Mouse (Mus musculus): ENCODE results near the gene Insl6. TPM values are rescaled to one million over a fixed set of nuclear protein-coding genes. Genes with fewer than 3 reads are reported as not detected.

The Insl6 gene
- 1.2 and 1.9 TPM in 2 replicates for polyA plus RNA-seq (2015; fragmentation: Nextera tagmentation; extraction: Ambion mirVana)

DNA sequence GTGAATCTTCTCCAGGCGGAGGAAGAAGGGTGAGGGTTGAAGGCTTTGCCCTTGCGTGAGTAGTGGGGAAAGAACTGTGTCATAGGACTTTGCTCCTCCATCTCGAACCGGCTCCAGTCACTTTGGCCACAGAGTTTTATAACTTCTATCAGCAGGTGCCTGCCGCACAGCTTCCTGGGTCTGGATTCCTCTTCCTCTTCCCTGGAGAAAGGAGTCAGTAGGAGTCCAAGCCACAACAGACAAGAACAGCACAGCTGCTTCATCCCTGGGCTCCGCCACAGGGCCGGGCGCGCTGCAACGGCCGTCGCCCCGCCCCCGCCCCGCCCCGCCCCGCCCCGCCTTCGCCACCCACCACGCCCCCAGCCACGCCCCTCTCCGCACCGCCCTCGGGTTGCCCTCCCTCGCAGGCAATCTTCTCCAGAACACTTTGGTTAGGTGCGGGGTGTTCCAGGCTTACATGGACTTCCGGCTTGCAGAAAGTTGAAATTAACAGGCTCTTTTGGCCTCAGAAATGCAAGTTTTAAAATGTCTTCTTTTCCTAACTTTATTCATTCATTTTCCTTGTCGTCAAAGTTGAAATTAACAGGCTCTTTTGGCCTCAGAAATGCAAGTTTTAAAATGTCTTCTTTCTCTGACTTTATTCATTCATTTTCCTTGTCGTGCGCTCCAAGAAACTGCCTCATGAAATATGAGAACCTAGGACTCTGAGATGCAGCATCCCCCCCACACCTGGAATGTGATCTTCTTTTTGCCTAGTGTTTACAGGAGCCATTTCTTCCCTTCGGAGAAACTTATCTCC is at the start of gene Insl6:
TSS of gene Insl6 (minus strand) at position 304 of the 799 bp plus-strand sequence.

DNA sequence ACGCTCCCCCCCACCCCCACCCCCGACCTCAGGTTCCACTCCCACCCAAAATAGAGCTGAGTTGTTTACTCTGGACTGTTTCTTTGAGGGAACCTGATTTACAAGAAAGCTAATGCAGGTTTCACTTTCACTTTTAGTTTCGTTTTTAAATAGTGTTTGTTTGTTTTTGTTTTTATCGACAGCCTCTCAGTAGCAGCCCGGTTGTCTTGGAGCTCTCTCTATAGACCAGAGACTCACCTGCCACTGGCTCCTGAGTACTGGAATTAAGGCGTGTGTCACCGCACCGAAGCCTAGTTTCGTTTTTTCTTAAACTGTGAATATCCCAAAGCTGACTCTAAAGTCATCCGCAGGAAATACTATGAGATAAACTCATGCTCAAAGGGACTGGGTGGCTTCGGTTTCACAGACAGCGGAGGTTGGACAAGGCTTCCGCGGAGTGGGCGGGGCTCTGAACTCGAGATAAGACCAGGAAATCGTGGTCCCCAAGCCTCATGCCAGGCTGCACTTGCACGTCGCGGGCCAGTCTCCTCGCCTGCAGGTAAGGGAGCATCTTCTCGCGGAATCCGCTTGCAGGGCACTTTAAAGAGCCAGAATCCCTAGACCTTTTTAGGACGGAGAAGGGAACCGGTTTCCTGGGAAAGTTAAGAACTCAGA is 41.9 kb upstream of the Insl6 start, which contains the start of the genes Plgrkt and Cd274:
TSS of gene Plgrkt (minus strand) at position 422 of the 654 bp plus-strand sequence.
TSS of gene Cd274 (plus strand) at position 487 of the 654 bp plus-strand sequence.

DNA sequence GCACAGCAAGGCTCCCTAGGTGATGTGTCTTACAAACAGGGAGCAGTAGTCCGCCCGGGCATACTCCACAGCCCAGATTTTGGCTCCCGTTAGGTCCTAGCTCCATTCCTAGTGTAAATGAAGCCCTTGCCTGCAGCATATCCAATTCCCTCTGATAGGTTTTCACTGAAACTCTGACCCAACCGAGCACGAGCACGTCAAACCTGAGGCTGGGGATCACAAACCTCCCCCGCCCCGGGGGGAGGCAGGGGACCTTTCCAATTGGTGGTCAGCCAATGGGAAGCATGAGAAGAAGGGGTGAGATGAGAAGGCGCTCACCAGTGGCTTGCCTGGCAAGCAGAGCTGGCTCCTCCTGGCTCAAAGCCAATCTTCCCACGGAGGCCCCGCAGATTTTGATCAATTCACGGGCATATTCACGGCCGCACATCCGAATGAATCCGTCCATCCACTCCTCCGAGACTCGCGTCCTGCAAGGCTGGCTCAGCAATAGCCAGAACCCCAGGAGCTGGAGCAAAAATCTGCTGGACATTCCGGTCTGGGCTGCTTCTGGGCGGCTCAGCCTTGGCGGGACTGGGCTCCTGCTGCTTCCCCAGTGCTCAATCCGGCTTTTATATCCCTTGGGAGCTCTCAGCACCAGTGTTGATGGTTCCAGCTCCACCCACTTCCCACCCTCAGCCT is 9.1 kb upstream of the Insl6 start, which contains the start of gene Rln1:
TSS of gene Rln1 (minus strand) at position 603 of the 678 bp plus-strand sequence.

Other genes starting within 250 kb of the Insl6 start
- gene Rcl1, start 224.0 kb downstream of the Insl6 start, polyA plus RNA-seq (2015; fragmentation: Nextera tagmentation; extraction: Ambion mirVana) = 40.5 and 41.2 TPM in 2 replicates
- gene Jak2, start 73.5 kb downstream of the Insl6 start, polyA plus RNA-seq (2015; fragmentation: Nextera tagmentation; extraction: Ambion mirVana) = 10.4 and 10.6 TPM in 2 replicates
- gene Rln1, start 9.3 kb upstream of the Insl6 start, polyA plus RNA-seq (2015; fragmentation: Nextera tagmentation; extraction: Ambion mirVana) = 5.1 and 6.3 TPM in 2 replicates
- 68.9 and 69.0 TPM in 2 replicates for gene Plgrkt, start 42.0 kb upstream of the Insl6 start, polyA plus RNA-seq (2015; fragmentation: Nextera tagmentation; extraction: Ambion mirVana)
- 0.57 and 0.61 TPM in 2 replicates for gene Cd274, start 42.1 kb upstream of the Insl6 start, polyA plus RNA-seq (2015; fragmentation: Nextera tagmentation; extraction: Ambion mirVana)
- gene Pdcd1lg2, start 85.6 kb upstream of the Insl6 start, polyA plus RNA-seq (2015; fragmentation: Nextera tagmentation; extraction: Ambion mirVana) = 0.14 and 0.15 TPM in 2 replicates
- gene Ric1, start 196.9 kb upstream of the Insl6 start, polyA plus RNA-seq (2015; fragmentation: Nextera tagmentation; extraction: Ambion mirVana) = 13.5 TPM in 2 replicates